Mouse (Mus musculus) limb, embryonic 15.5 days (tissue): ENCODE measurements around the gene Gdf7. TPM values are rescaled to one million over a fixed set of nuclear protein-coding genes. Genes with fewer than 3 reads are reported as not detected.

ENCODE experiments used
- ATAC-seq: fragments of 200-750 bp; cut with Nextera tagmentation; 2 replicates; pipeline ENCODE4 v1.8.0; 2017; ENCODE audit warnings: low read depth, moderate TSS enrichment; ENCODE audit not compliant: insufficient number of reproducible peaks, low FRiP score, low TSS enrichment
- H3K27ac ChIP-seq: fragments of 300-500 bp; sonication (generic); 2 replicates; pipeline ENCODE4 v1.5.1; 2015; ENCODE audit warnings: moderate library complexity, mild to moderate bottlenecking, inconsistent platforms
- H3K27me3 ChIP-seq: fragments of 300-500 bp; sonication (generic); 2 replicates; pipeline ENCODE4 v1.6.1; 2015; ENCODE audit warnings: inconsistent platforms
- H3K36me3 ChIP-seq: fragments of 300-500 bp; sonication (generic); 2 replicates; pipeline ENCODE4 v1.6.1; 2015; ENCODE audit warnings: inconsistent platforms
- H3K4me1 ChIP-seq: fragments of 300-500 bp; sonication (generic); 2 replicates; pipeline ENCODE4 v1.6.1; 2015; ENCODE audit warnings: inconsistent platforms
- H3K4me2 ChIP-seq: fragments of 300-500 bp; sonication (generic); 2 replicates; pipeline ENCODE4 v1.6.1; 2015; ENCODE audit warnings: mild to moderate bottlenecking, inconsistent platforms
- H3K4me3 ChIP-seq: fragments of 300-500 bp; sonication (generic); 2 replicates; pipeline ENCODE4 v1.5.1; 2015; ENCODE audit warnings: mild to moderate bottlenecking, inconsistent platforms
- H3K9ac ChIP-seq: fragments of 300-500 bp; sonication (generic); 2 replicates; pipeline ENCODE4 v1.6.1; 2015; ENCODE audit warnings: inconsistent platforms
- H3K9me3 ChIP-seq: fragments of 300-500 bp; sonication (generic); 2 replicates; pipeline ENCODE4 v1.6.1; 2016; ENCODE audit warnings: inconsistent platforms
- WGBS: fragments of 180-500 bp; shearing (Covaris S2); methylation state at CpG from one replicate; pipeline ENCODE4 v1.1.7; 2015; 5-methylcytosine and 5-hydroxymethylcytosine counted together
- polyA plus RNA-seq: library from polyadenylated mRNA; unstranded; fragments of >200 nt; fragmentation: Nextera tagmentation; extraction: Ambion mirVana; gene quantifications from 2 replicates; pipeline ENCODE4 v1.2.1, GENCODE M21; 2015

Gdf7 gene
- polyA plus RNA-seq, 1 experiment from 2014 or later, result 0.27 TPM

GRCm38 (mm10) chr12:8325943-8326522 lies 24.3 kb upstream of the Gdf7 start:
- Histone ChIP-seq H3K9me3 (no peaks in the 10 kb centered on the region), H3K36me3 (peaks cover 48% of the 10 kb centered on the region), H3K27ac (no peak overlapping the region), H3K27me3 (no peaks in the 10 kb centered on the region), H3K4me2 (no peak overlapping the region), H3K4me1 (peaks cover 6% of the 10 kb centered on the region), H3K4me3 (no peak overlapping the region), H3K9ac (no peak overlapping the region)
- 89% methylated on average over 17 of the region's 17 CpGs for WGBS
- no peak for ATAC-seq

GRCm38 (mm10) chr12:8325245-8325942 lies 23.6 kb upstream of the Gdf7 start:
- H3K36me3 ChIP-seq, result peaks cover 50% of the 10 kb centered on the region
- no peaks in the 10 kb centered on the region for H3K9me3 ChIP-seq
- WGBS, result 89% methylated on average over 13 of the region's 13 CpGs
- H3K4me3 ChIP-seq, result no peak overlapping the region
- no peak for ATAC-seq
- H3K4me1 ChIP-seq, result peaks cover 6% of the 10 kb centered on the region
- H3K9ac ChIP-seq, result no peak overlapping the region
- no peak overlapping the region for H3K4me2 ChIP-seq
- no peak overlapping the region for H3K27ac ChIP-seq
- no peaks in the 10 kb centered on the region for H3K27me3 ChIP-seq

- ATAC-seq, result no peak
- no peaks in the 10 kb centered on the region for H3K9me3 ChIP-seq
- H3K27ac ChIP-seq, result no peak overlapping the region
- H3K4me3 ChIP-seq, result no peak overlapping the region
- no peak overlapping the region for H3K9ac ChIP-seq
- H3K27me3 ChIP-seq, result no peaks in the 10 kb centered on the region
- peaks cover 14% of the 10 kb centered on the region for H3K4me1 ChIP-seq
- H3K4me2 ChIP-seq, result no peak overlapping the region
- H3K36me3 ChIP-seq, result peaks cover 47% of the 10 kb centered on the region
- 88% methylated on average over 10 of the region's 10 CpGs for WGBS
Observed at GRCm38 (mm10) chr12:8324086-8324485, 22.3 kb upstream of the Gdf7 start.

GRCm38 (mm10) chr12:8321506-8321905 lies 19.8 kb upstream of the Gdf7 start:
- H3K9me3 ChIP-seq, result no peaks in the 10 kb centered on the region
- 85% methylated on average over 10 of the region's 10 CpGs for WGBS
- no peak overlapping the region for H3K4me3 ChIP-seq
- peaks cover 14% of the 10 kb centered on the region for H3K4me1 ChIP-seq
- peaks cover 56% of the 10 kb centered on the region for H3K36me3 ChIP-seq
- no peak for ATAC-seq
- H3K9ac ChIP-seq, result no peak overlapping the region
- no peaks in the 10 kb centered on the region for H3K27me3 ChIP-seq
- H3K4me2 ChIP-seq, result no peak overlapping the region
- H3K27ac ChIP-seq, result no peak overlapping the region

GRCm38 (mm10) chr12:8320084-8320713 lies 18.4 kb upstream of the Gdf7 start:
- Histone ChIP-seq H3K4me1 (peaks cover 16% of the 10 kb centered on the region), H3K4me2 (no peak overlapping the region), H3K9ac (no peak overlapping the region), H3K27me3 (no peaks in the 10 kb centered on the region), H3K4me3 (no peak overlapping the region), H3K36me3 (peaks cover 53% of the 10 kb centered on the region), H3K9me3 (no peaks in the 10 kb centered on the region), H3K27ac (no peak overlapping the region)
- ATAC-seq, result no peak
- WGBS, result 37% methylated on average over 5 of the region's 5 CpGs

GRCm38 (mm10) chr12:8316541-8316940 lies 14.8 kb upstream of the Gdf7 start:
- Histone ChIP-seq H3K27me3 (peaks cover 5% of the 10 kb centered on the region; the same call in 1 of the 2 replicates), H3K36me3 (peaks cover 27% of the 10 kb centered on the region), H3K4me3 (no peak overlapping the region), H3K4me1 (peaks cover 34% of the 10 kb centered on the region), H3K27ac (no peak overlapping the region), H3K9me3 (no peaks in the 10 kb centered on the region), H3K4me2 (no peak overlapping the region), H3K9ac (no peak overlapping the region)
- no peak for ATAC-seq
- 87% methylated on average over 5 of the region's 5 CpGs for WGBS

- H3K4me1 ChIP-seq, result peaks cover 24% of the 10 kb centered on the region
- peak overlapping the region; percentile 73 for H3K4me2 ChIP-seq
- ATAC-seq, result no peak
- H3K27ac ChIP-seq, result no peak overlapping the region
- peak overlapping the region; percentile 69 for H3K4me3 ChIP-seq
- H3K9ac ChIP-seq, result peak overlapping the region; percentile 68
- H3K9me3 ChIP-seq, result no peaks in the 10 kb centered on the region
- peaks cover 20% of the 10 kb centered on the region for H3K27me3 ChIP-seq
- peaks cover 13% of the 10 kb centered on the region for H3K36me3 ChIP-seq
- WGBS, result 18% methylated on average over 12 of the region's 12 CpGs
Observed at GRCm38 (mm10) chr12:8313773-8314172, 12.0 kb upstream of the Gdf7 start.

- Histone ChIP-seq H3K27me3 (peaks cover 20% of the 10 kb centered on the region), H3K4me3 (peak within 1 kb of the TSS; percentile 69), H3K4me2 (peak within 1 kb of the TSS; percentile 73), H3K9ac (peak within 1 kb of the TSS; percentile 68), H3K27ac (no peak within 1 kb of the TSS), H3K4me1 (peaks cover 20% of the 10 kb centered on the region), H3K9me3 (no peaks in the 10 kb centered on the region), H3K36me3 (peaks cover 8% of the 10 kb centered on the region; the same call in 1 of the 2 replicates)
- ATAC-seq, result peak; percentile 76
- WGBS, result under 1% methylated on average over 38 of the region's 38 CpGs
Observed at GRCm38 (mm10) chr12:8313270-8313771, 11.6 kb upstream of the Gdf7 start, which contains the start of gene Hs1bp3. Gene Hs1bp3 (plus strand): TSS chr12:8313432.

GRCm38 (mm10) chr12:8312266-8312665 lies 10.5 kb upstream of the Gdf7 start:
- H3K4me2 ChIP-seq, result no peak overlapping the region
- no peaks in the 10 kb centered on the region for H3K36me3 ChIP-seq
- ATAC-seq, result no peak
- no peak overlapping the region for H3K4me3 ChIP-seq
- H3K27me3 ChIP-seq, result peaks cover 24% of the 10 kb centered on the region
- H3K9ac ChIP-seq, result no peak overlapping the region
- no peak overlapping the region for H3K27ac ChIP-seq
- no peaks in the 10 kb centered on the region for H3K9me3 ChIP-seq
- H3K4me1 ChIP-seq, result peaks cover 20% of the 10 kb centered on the region
- 70% methylated on average over 4 of the region's 4 CpGs for WGBS

- ATAC-seq, result no peak
- Histone ChIP-seq H3K9me3 (no peaks in the 10 kb centered on the region), H3K27ac (no peak overlapping the region), H3K27me3 (peaks cover 30% of the 10 kb centered on the region), H3K4me1 (peaks cover 22% of the 10 kb centered on the region), H3K4me3 (no peak overlapping the region), H3K9ac (no peak overlapping the region), H3K4me2 (no peak overlapping the region), H3K36me3 (no peaks in the 10 kb centered on the region)
- WGBS, result 45% methylated on average over 17 of the region's 17 CpGs
Observed at GRCm38 (mm10) chr12:8310992-8311391, 9.2 kb upstream of the Gdf7 start.

GRCm38 (mm10) chr12:8306910-8307309 lies 5.2 kb upstream of the Gdf7 start:
- Histone ChIP-seq H3K9ac (no peak overlapping the region), H3K27me3 (peaks cover 64% of the 10 kb centered on the region), H3K36me3 (no peaks in the 10 kb centered on the region), H3K27ac (no peak overlapping the region), H3K4me1 (peaks cover 10% of the 10 kb centered on the region), H3K9me3 (no peaks in the 10 kb centered on the region), H3K4me2 (no peak overlapping the region), H3K4me3 (no peak overlapping the region)
- no peak for ATAC-seq
- 72% methylated on average over 1 of the region's 1 CpGs for WGBS

- H3K9me3 ChIP-seq, result no peaks in the 10 kb centered on the region
- no peak overlapping the region for H3K4me3 ChIP-seq
- 7% methylated on average over 5 of the region's 5 CpGs for WGBS
- no peak for ATAC-seq
- peaks cover 69% of the 10 kb centered on the region for H3K27me3 ChIP-seq
- no peak overlapping the region for H3K9ac ChIP-seq
- H3K36me3 ChIP-seq, result no peaks in the 10 kb centered on the region
- H3K4me2 ChIP-seq, result no peak overlapping the region
- H3K27ac ChIP-seq, result no peak overlapping the region
- peaks cover 15% of the 10 kb centered on the region for H3K4me1 ChIP-seq
Observed at GRCm38 (mm10) chr12:8306432-8306831, 4.7 kb upstream of the Gdf7 start.
